Mouse (Mus musculus): Measurements from ENCODE around the gene Zfp61.

The Zfp61 gene

GRCm38 (mm10) chr7:24260000-24260312, 41.1 kb downstream of the Zfp61 start:
- no peak for DNase-seq (ENCODE audit: low spot score in 2 of 2)

GRCm38 (mm10) chr7:24259306-24259999, 41.6 kb downstream of the Zfp61 start:
- DNase-seq (ENCODE audit: low spot score in 2 of 2): peak; percentile 12 to 13

GRCm38 (mm10) chr7:24254633-24255474, 46.2 kb downstream of the Zfp61 start, which contains the start of gene Zfp108:
Gene Zfp108, plus strand, starts transcription at chr7:24254794.
- DNase-seq (ENCODE audit: low spot score in 2 of 2): peak; percentile 88 to 93

- no peak for DNase-seq (ENCODE audit: low spot score in 2 of 2)
These were observed 47.0 kb downstream of the Zfp61 start for GRCm38 (mm10) chr7:24253779-24254615.
